Mouse (Mus musculus): Measurements from ENCODE around the gene Noxo1.
"Not testable (repeated sequence)": the region's sequence is repeated elsewhere in the genome, so short reads cannot be mapped to it uniquely, and the experiment has no call there.

Gene Noxo1

DNA sequence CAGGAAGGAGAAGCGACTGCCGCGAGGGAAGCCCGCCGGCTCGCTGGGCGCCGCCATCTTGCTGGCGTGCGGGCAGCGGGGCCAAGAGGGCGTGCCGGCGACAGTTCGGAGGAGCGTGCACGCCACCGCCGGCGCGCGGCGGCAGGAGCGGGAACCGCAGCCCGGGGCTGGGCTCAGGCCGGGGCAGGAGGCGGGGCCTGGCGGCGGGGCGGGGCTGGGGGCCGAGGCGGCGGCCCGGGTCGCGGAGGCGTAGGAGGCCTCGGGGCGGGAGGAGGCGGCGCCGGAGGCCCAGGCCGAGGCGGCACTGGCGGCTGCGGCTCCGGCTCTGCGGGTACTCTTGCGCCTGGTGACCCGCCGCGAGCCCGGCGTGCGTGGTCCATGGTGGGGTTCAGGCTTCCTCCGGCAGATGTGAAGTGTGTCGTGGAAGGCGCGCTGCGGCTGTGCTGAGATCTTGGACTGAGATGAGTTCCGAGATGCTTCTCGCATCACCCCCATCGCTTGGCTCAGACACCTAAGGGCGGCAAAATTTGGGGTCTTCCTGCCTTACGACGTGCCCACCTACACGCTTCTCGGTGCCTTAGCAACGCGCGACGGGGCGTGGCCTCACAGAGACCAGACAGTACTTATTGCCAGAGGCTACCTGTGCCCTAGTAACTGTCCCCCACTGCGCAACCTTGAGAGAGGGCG, at the start of gene Noxo1, which contains the start of gene Gfer:
Gene Noxo1, plus strand, starts transcription at position 224 of the 687 bp plus-strand sequence.
Gene Gfer, minus strand, starts transcription at position 146 of the 687 bp plus-strand sequence.
- DNase-seq: peak; percentile 75 to 77

GRCm38 (mm10) chr17:24646381-24646780, 49.7 kb upstream of the Noxo1 start:
- no peak for DNase-seq

- no peak for DNase-seq
Measured at GRCm38 (mm10) chr17:24647493-24647892, 48.5 kb upstream of the Noxo1 start.

- DNase-seq: no peak
Measured at GRCm38 (mm10) chr17:24648731-24649377, 47.2 kb upstream of the Noxo1 start.

DNA sequence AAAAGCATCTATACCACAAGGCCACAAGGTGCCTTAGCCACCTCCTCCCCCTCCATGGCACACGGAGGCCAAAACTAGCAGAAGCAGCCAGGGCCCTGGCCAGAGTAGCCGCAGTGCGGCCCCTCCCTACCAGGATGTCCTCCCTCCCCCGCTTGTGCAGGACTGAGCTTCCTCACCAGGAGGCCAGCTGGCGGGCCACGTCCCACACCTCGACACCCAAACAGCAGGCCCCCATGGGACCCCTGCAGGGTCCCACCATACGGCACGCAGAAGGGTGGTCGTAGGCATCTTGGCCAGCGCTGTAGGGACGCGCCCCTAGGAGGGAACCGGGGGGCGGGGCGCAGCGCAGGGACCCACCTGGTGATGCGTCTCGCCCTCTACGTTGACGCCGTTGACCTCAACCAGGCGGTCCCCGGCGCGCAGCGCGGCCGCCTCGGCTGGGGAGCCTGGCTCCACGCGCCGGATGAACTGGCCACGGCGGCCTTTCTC, 46.4 kb upstream of the Noxo1 start:
- no peak for DNase-seq

GRCm38 (mm10) chr17:24650070-24650616, 45.9 kb upstream of the Noxo1 start, which contains the start of gene Slc9a3r2:
Gene Slc9a3r2 (minus strand): TSS chr17:24650327.
- no peak for DNase-seq

DNA sequence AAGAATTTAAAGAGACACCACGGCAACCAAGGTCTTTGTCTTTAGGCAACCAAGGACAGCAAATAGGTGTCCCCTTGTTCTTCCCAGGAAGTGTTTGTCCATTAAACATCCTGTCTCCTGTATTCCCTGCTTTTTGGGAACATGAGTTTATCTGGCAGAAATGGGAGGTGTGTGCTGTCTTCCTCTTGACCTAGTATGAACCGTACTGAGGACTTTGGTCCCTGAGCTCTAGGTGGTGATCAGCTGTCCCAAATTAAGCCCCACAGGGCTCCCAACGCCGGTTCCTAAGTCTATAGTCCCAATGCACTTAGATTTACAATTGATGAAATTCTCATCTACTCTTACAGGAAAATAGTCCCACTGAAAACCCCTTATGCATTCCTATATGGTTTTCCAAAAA, 45.3 kb upstream of the Noxo1 start:
- no peak for DNase-seq

- DNase-seq: no peak
Measured at GRCm38 (mm10) chr17:24651835-24652234, 44.2 kb upstream of the Noxo1 start.

GRCm38 (mm10) chr17:24653967-24654710, 41.9 kb upstream of the Noxo1 start:
- peak in 1 of 2 experiments; percentile 46 for DNase-seq

DNA sequence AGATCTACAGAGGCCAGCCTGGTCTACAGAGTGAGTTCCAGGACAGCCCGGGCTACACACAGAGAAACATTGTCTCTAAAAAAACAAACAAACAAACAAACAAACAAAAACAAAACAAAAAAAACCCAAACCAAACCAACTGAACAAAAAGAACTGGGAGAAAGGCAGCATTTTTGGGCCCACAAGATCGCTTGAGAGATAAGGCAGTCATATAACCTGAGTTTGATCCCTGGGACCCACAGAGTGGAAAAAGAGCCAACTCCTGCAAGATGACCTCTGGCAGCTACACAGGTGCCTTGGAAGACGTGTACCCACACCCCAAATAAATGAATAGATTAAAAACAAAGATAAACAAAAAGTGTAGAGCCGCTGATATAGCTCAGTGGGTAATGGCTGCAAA, 41.1 kb upstream of the Noxo1 start:
- no peak for DNase-seq

GRCm38 (mm10) chr17:24658017-24658758, 37.8 kb upstream of the Noxo1 start, which contains the start of gene Npw:
Gene Npw (minus strand): TSS chr17:24658457.
- DNase-seq: no peak

DNA sequence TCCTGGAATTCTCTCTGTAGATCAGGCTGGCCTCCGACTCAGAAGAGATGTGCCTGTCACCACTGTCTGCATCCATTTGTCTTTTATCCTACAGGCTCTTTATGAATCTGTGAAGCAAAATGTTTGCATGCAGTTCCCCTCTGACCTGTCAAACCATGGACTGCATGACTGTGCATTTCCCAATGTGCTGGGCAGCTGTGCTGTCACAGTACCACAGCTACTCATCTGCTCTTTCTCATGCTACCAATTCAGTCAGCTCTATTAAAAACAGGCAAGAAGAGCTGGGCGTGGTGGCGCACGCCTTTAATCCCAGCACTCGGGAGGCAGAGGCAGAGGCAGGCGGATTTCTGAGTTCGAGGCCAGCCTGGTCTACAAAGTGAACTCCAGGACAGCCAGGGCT, 29.0 kb upstream of the Noxo1 start:
- not testable (repeated sequence) for DNase-seq

DNA sequence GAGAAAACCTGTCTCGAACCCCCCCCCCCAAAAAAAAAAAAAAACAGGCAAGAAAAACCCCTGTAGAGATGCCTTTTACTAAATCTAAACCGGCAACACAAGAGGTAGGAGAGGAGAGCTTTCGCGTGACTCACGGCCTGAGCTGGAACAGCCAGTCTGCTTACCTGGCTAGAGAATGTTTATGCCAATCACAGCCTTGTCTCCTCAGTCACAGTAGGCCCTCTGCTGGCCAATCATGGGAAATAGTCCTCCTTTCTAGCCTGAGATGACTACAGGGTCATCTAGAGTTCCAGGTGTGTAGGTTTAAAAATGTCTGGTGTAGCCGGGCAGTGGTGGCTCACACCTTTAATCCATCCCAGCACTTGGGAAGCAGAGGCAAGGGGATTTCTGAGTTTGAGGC, 28.6 kb upstream of the Noxo1 start:
- DNase-seq: peak in 1 of 2 experiments; percentile 41

GRCm38 (mm10) chr17:24669214-24669544, 26.9 kb upstream of the Noxo1 start:
- not testable (repeated sequence) for DNase-seq

- peak; percentile 84 to 86 for DNase-seq
Measured at GRCm38 (mm10) chr17:24669545-24670245, 26.3 kb upstream of the Noxo1 start, which contains the start of gene Zfp598. Gene Zfp598 (plus strand): TSS chr17:24669687.

GRCm38 (mm10) chr17:24670246-24670844, 25.7 kb upstream of the Noxo1 start:
- no peak for DNase-seq

DNA sequence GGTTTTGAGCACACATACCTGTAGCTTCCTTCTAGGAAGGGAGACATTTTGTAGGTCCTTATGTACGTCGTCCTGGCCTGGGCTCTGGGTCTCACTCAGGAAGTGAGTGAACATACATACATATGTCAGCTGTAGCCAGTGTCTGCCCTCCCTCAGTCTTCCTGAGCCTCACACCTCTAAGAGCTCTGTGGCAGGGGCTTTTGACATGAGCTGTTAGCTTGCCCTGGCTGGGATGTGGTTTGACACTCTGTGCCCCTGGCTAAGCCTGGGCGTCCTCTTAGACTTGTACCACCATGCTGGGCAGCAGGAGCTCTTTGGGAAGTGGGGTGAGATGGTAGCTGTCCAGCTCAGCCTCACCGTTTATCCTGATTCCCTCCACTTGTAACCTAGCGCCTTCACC, 24.7 kb upstream of the Noxo1 start:
- DNase-seq: peak in 1 of 2 experiments; percentile 2

DNA sequence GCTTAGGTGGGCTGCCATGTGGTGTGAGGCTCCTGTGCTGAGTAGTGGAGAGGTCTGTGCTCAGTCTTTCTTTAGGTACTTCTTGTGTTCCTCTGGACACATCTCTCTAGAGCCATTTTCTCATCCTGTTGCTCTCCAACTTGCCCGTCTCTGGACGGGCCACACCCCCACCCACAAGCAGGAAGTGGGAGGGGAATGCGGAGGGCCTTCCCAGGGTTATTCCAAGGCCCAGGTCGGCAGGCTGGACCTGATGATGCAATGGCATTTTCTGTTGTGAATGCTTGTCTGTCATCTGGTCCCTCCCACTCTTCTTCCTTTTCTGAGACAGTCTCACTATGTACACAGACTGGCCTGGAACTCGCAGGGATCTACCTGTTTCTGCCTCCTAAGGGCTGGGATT, 23.9 kb upstream of the Noxo1 start:
- DNase-seq: peak in 1 of 2 experiments; percentile 6

DNA sequence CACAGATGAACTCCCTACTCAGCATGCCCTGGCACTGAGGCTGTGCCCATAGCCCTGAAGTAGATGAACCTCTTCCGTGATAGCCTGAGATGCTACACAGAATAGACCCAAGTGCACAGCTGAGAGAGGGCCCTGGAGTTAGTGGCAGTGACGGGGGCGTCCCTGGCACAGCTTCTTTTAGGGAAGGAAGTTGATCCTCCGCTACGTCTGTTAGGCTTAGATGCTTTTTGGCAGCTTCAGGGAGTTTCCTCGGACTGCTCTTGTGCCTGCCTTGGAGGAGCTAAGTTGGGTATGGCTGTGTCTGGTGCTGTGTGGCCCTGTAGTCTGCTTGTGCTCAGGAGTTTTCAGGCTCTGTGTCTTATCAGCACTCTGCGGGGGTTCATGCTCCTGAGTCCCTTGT, 21.8 kb upstream of the Noxo1 start:
- no peak for DNase-seq

GRCm38 (mm10) chr17:24676187-24676586, 19.8 kb upstream of the Noxo1 start:
- DNase-seq: peak in 1 of 2 experiments; percentile 44

DNA sequence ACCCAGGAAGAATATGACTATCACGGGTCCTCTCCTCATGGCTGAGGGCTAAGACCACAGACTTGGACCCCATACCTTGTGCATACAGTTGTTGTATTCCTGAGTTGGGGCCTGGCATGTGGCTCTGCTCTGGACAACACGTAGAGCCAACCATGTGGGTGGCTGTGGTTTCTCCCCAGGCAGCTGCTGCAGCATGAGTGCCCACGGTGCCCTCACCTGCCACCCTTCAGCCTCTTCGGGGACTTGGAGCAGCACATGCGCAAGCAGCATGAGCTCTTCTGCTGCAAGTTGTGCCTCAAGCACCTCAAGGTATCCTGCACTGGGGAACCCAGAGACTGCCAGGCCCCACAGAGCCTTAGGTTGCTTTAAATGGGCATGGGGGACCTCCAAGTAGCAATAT, 19.2 kb upstream of the Noxo1 start:
- DNase-seq: no peak
